Mouse (Mus musculus) megakaryocyte progenitor cell, adult 5-6 weeks (primary cell): ENCODE results near the gene Cers2. TPM values are rescaled to one million over a fixed set of nuclear protein-coding genes. Genes with fewer than 3 reads are reported as not detected.

Experiments
- ATAC-seq: replicated peaks from 2 replicates; pipeline ENCODE4 v1.8.0; 2016; ENCODE audit warnings: mild to moderate bottlenecking, moderate TSS enrichment, inconsistent platforms; ENCODE audit not compliant: poor library complexity
- total RNA-seq, 2 experiments: library from RNA; stranded (forward) in 1 of 2; stranded (reverse) in 1 of 2; fragments of 157-497, 149-512 nt in 1 of 2; fragments of 200-1000 nt in 1 of 2; gene quantifications; 2 replicates each; pipeline versions ENCODE4 v1.2.3 to v1.2.4; 2015 to 2017

Gene Cers2
- total RNA-seq, 2 experiments from 2014 or later: 98.4 to 203 TPM

GRCm38 (mm10) chr3:95287541-95287940 lies 27.1 kb upstream of the Cers2 start:
- no peak for ATAC-seq

- ATAC-seq: no peak
Observed at GRCm38 (mm10) chr3:95289419-95289818, 25.2 kb upstream of the Cers2 start.

- no peak for ATAC-seq
Observed at GRCm38 (mm10) chr3:95290156-95290555, 24.4 kb upstream of the Cers2 start.

DNA sequence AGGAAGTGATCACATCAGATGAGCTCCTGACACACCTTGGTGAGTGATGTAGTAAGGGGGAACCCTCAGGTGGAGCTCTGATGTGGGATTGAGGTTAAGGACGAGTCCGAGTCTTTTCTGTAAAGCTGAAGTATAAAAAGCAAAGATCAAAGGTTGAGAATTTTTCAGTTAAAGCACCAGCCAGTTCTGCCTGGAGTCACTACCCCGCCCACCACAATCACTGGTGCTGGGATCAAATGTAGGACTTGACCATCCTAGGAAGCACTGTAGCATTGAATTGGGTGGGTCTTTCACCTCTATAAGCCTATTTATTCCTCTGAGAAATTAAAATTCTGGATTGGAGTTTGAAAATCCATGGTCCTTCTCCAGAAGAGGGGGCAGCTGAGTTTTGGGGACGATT lies 23.6 kb upstream of the Cers2 start:
- no peak for ATAC-seq

DNA sequence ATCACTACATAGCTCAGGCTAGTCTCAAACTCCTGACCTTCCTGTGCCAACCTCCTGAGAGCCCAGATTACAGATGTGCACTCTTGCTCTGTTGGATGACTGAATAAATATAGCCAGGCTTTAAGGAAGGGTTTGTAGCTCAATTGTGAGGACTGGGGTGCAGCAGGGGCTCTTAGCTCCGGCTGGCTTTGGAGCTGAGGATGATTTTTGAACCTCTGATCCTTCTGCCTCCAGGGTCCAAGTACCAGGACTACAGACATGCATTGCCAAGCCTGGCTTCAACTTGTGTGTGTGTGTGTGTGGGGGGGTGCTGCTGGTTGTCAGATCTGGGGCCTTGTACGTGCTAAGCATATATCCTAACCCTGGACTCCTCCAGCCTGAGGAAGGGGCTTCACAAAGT lies 21.7 kb upstream of the Cers2 start:
- no peak for ATAC-seq

DNA sequence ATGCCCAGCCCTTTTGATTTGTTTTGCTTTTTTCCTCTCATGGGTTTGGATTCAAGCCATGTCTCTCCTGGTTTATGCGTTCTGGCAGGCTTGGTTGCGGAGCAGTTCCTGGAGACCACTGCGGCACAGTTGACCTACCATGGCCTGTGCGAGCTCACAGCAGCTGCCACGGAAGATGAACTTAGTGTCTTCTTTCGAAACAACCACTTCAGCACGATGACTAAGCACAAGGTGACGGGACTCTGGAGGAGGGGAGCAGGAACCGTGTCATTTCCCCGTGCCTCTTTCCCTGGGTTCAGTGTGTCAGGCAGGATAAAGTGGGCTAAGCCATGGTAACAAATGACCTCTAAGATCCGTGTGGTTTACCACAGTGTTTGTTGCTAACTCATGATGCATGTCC lies 21.1 kb upstream of the Cers2 start:
- ATAC-seq: peak; percentile 87

GRCm38 (mm10) chr3:95294316-95294715 lies 20.3 kb upstream of the Cers2 start:
- peak; percentile 37 for ATAC-seq

GRCm38 (mm10) chr3:95294718-95295117 lies 19.9 kb upstream of the Cers2 start:
- ATAC-seq: no peak

DNA sequence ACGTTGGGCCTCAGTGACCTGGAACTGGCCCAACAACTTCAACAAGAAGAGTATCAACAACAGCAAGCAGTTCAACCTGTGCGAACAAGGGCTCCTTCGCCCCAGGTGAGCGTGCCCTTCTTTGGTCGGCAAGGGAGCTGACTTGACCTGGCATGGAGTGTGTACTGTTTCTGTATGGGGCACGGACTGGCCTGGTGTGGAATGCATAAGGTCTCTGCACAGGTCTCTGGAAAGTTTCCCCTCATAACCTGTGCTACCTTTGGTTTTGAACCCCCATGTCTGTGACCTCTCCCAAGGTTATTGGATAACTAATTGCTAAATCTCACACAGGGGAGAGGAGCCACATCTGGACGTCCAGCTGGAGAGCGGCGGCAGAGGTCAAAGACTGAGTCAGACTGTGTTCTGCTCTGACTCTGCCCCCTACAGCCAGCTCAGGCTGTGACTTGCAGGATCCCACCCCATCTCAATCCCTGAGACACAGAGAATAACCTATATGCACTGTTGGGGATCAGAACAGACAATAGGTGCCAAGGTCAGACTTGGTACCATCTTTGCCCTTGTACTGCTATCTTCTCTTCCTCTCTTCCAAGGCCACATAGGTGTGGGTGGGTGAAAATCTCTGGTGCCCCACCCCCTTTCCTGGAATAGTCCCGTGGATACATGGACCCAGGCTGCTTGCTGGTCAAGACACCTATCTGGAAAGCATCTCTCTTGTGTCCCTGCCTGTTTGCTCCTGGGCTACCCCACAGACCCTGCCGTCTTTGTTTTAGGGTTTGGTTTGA lies 19.1 kb upstream of the Cers2 start:
- ATAC-seq: no peak

DNA sequence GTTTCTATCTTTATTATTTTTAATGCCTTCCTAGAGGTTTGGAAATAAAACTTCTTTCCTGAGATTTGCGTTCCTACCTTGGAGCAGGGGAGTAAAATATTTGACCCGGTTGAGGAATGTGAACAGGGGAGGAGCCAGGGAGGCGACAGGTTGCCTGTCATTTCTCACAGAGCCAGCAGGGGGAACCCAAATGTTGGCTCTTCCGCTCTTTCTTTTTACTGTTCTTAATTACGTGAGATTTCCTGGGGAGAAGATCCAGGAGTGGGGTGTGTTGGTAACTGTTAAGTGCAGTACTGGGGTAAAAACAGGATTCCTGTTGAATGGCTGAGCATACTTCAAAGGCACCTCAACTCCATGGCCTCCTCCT lies 18.5 kb upstream of the Cers2 start:
- ATAC-seq: peak; percentile 51

DNA sequence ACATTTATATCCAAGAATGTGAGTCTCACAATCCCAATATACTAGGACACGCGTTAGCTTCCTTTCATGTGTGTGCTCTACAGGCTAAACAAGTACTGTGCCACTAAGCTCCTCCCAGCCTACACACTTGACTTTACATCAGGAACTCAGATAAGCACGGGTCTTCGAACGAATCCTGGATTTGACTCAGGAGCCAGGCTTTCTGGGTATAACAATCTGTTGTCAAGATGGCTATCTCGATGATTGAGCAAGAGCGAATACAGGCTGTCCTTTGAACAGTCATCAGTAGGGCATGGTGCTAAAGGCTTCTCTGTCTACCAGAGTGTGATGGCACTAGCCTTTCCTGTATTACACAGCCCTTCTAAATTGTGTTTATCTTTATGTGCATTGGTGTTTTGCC lies 16.6 kb upstream of the Cers2 start:
- no peak for ATAC-seq

DNA sequence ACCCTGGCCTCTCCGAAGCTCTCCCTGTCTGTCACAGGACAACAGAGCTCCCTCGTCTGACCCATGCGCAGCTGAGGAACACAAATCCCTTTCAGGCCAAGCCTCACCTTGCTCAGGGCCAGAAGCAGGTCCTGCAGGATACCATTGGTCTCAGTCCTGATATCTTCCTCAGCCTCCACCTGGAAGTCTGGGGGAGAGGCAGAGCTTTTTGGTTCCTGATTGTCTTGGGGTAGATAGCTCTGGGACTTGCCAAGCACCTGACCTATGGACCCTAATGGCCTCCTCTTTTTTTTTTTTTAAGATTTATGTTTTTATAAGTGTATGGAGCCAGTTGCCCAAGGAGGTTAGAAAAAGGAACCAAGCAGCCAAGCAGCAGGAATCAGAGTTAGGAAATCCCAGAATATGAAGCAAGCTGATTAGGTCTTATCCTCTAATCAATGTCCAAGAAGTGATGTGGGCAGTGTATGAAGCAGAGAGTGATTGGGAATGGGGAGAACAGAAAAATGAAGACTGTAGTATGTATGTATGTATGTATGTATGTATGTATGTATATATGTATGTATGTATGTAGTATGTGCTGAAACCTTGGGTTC lies 13.3 kb upstream of the Cers2 start:
- ATAC-seq: no peak

GRCm38 (mm10) chr3:95306244-95306643 lies 8.3 kb upstream of the Cers2 start:
- no peak for ATAC-seq

GRCm38 (mm10) chr3:95307100-95307499 lies 7.5 kb upstream of the Cers2 start, which contains the start of gene Anxa9:
Anxa9 (minus strand) TSS chr3:95307176.
- no peak for ATAC-seq

DNA sequence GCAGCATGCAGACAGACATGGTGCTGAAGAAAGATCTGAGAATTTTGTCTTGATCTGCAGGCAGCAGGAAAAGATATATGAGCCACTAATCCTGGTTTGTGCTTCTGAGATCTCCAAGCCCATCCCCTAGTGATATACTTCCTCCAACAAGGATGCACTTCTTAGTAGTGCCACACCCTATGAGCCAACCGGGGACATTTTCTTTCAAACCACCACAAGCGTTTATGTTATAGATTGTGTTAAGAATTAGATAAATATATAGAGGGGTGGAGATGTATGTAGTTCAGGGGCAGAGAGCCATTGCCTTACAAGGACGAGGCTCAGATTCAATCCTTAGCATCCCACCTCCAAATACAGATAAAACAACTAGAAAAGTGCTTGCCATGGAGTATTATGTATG lies 4.1 kb upstream of the Cers2 start:
- no peak for ATAC-seq

- peak; percentile 42 for ATAC-seq
Observed at GRCm38 (mm10) chr3:95310968-95311882, 3.4 kb upstream of the Cers2 start.

- ATAC-seq: peak; percentile 65
Observed at GRCm38 (mm10) chr3:95312623-95313022, 2.0 kb upstream of the Cers2 start.

- ATAC-seq: no peak
Observed at GRCm38 (mm10) chr3:95313476-95313875, 1.1 kb upstream of the Cers2 start.

DNA sequence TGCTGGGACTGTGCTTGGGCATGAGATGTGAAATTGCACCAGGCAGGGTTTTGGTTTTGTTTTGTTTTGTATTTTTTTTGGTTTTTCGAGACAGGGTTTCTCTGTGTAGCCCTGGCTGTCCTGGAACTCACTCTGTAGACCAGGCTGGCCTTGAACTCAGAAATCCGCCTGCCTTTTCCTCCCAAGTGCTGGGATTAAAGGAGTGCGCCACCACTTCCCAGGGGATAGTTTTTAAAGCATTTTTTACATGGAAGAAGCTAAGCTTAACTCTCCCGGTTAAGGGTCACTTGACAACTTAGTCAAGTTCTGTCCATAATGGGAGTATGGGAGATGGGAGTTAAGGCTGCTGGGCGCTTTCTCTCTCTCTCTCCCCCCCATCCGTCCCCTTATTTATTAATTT lies 516 bp upstream of the Cers2 start:
- ATAC-seq: no peak

DNA sequence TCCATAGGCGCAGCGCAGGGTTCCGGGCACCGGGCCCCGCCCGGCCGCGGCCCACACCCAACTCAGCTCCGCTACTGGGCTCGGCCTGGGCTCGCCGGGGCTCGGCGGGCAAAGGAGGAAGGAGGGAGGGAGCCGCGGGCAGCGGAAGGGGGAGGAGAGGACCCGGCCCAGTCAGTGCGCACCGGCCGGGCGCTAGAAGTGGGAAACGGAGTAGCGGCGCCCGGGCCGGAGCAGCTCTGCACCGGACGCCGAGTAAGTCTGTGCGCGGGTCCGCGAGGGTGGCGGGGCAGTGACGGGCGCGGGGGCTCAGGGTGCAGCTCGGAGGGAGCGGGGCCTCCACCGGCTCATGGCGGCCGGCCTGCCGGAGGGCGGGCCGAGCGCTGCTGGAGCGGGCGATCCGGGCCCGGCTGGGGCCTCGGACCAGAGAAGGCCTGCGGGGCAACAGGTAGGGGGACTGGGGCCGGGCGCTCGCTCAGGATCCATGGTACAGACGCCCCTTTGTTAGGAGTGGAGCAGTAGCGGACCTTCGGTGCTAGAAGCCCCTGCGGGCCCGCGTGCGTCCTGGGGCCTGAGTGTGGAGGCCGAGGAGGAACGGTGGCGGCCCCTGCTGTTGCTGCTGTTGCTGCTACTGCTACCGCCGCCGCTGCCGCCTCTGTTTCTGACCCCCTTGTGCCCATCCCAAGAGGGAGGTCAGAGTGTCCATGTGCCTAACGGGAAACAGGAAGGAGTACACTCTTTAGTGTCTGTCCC lies 678 bp downstream of the Cers2 start:
- peak; percentile 55 for ATAC-seq
